ENCODE assay signal across 20 mouse cellular contexts in genomic region chr10:117460366-117460730, GRCm38 (mm10).
DNase-seq lines count a peak whose midpoint lies in the region; ATAC-seq and TF ChIP-seq lines count a peak whose summit lies in the region.
"Had no signal": no experiment of that assay in that cellular context is flagged by ENCODE, and none has a peak within 500 bp of the region (broad histone marks: within the 10 kb centered on the region; RNA-seq: fewer than 3 reads in every experiment).

No protein-coding gene starts in this region.

- peak overlapping the region; percentile 85 for H3K4me3 ChIP-seq in testis, adult 2 months (ENCODE audit: control insufficient read depth, low read depth, low read length)
- no peak overlapping the region for H3K4me3 ChIP-seq in lung, postnatal 0 days (ENCODE audit: low read depth, low read length)

- H3K4me2 ChIP-seq in lung, postnatal 0 days (replicated peaks; ENCODE audit: low read depth, low read length), result no peak overlapping the region

- H3K27me3 ChIP-seq in testis, adult 2 months (ENCODE audit: control insufficient read depth, insufficient read depth, low read length), result no peaks in the 10 kb centered on the region
- no peaks in the 10 kb centered on the region for H3K27me3 ChIP-seq in lung, postnatal 0 days (replicated peaks; ENCODE audit: insufficient read depth, low read length)
- H3K27me3 ChIP-seq: CH12.LX, Patski had no signal

- TF ChIP-seq POLR2A in testis, adult 2 months (IDR thresholded peaks at IDR 0.05; ENCODE audit: control insufficient read depth, low read depth, low read length), result no peak

- H3K36me3 ChIP-seq in testis, adult 2 months (ENCODE audit: control insufficient read depth, insufficient read depth, low read length), result no peaks in the 10 kb centered on the region
- no peaks in the 10 kb centered on the region for H3K36me3 ChIP-seq in lung, postnatal 0 days (ENCODE audit: insufficient read depth, low read length)
- H3K36me3 ChIP-seq: G1E had no signal

- TF ChIP-seq CTCF in testis, adult 2 months (IDR thresholded peaks at IDR 0.05; ENCODE audit: control insufficient read depth, insufficient read depth, insufficient replicate concordance, low read depth, low read length), result no peak
- no peak for TF ChIP-seq CTCF in lung, postnatal 0 days (IDR thresholded peaks at IDR 0.05)

- H3K27ac ChIP-seq in testis, adult 2 months (ENCODE audit: control insufficient read depth, insufficient read depth, low read depth, low read length), result no peak overlapping the region
- H3K27ac ChIP-seq in lung, postnatal 0 days (ENCODE audit: low read length), result no peak overlapping the region

- no peak overlapping the region for H3K9ac ChIP-seq in lung, postnatal 0 days (replicated peaks; ENCODE audit: low read depth)

- no peak for DNase-seq in testis, postnatal 14 days (ENCODE audit: low spot score)
- peak; percentile 95 for DNase-seq in 3T3-L1 (ENCODE audit: low read depth, low spot score)
- DNase-seq in lung, postnatal 0 days (ENCODE audit: low spot score), result no peak
- DNase-seq: adrenal gland, adult 2 months; adrenal gland, adult 8-10 months; adrenal gland, postnatal 10 days; adrenal gland, postnatal 14 days; adrenal gland, postnatal 25 days; adrenal gland, postnatal 36 days; B cell, adult 2 months; cerebellum, adult 11 months; cerebellum, adult 11-12 months; cerebellum, adult 18-20 months; cerebellum, adult 2 months had no signal

- no peaks in the 10 kb centered on the region for H3K9me3 ChIP-seq in lung, postnatal 0 days (ENCODE audit: low read length)
- H3K9me3 ChIP-seq: G1E had no signal

- WGBS in lung, postnatal 0 days, result 89% methylated on average over 6 of the region's 6 CpGs

- H3K4me1 ChIP-seq in testis, adult 2 months (ENCODE audit: control insufficient read depth, insufficient read depth, low read length), result peaks cover 8% of the 10 kb centered on the region; the same call in 1 of the 2 replicates
- no peaks in the 10 kb centered on the region for H3K4me1 ChIP-seq in lung, postnatal 0 days (ENCODE audit: insufficient read depth, low read depth, low read length)

- ATAC-seq in lung, postnatal 0 days, result no peak
- ATAC-seq: activated CD4-positive, CD25-positive, alpha-beta regulatory T cell, adult 4 months; CD4-positive, CD25-positive, alpha-beta regulatory T cell, adult 4 months; Patski had no signal

- no peak for TF ChIP-seq EP300 in lung, postnatal 0 days (IDR thresholded peaks at IDR 0.05)
